1 mouse cellular context compared by ENCODE assay signal in genomic region chr5:123394303-123394956, GRCm38 (mm10).
TF ChIP-seq lines count a peak whose summit lies in the region.

Mlxip (plus strand) TSS chr5:123394798.

TF ChIP-seq in CH12.LX, 34 proteins besides CTCF, POLR2A, EP300 and RAD21 (continued from another document):
- TF ChIP-seq CHD1 (IDR thresholded peaks at IDR 0.05; ENCODE audit: low read depth, low read length) (no peak), SIN3A (IDR thresholded peaks at IDR 0.05; ENCODE audit: low read length) (peak; percentile 84), ZNF384 (IDR thresholded peaks at IDR 0.05; ENCODE audit: low read depth, low read length) (peak; percentile 97), JUN (IDR thresholded peaks at IDR 0.05; ENCODE audit: insufficient read depth, low read depth, low read length) (no peak), CHD2 (IDR thresholded peaks at IDR 0.05; ENCODE audit: low read length) (no peak; the same call in 1 of the 2 replicates), MEF2A (IDR thresholded peaks at IDR 0.05; ENCODE audit: borderline replicate concordance, low read depth, low read length) (peak; percentile 39; the same call in 1 of the 2 replicates), PAX5 (IDR thresholded peaks at IDR 0.05; ENCODE audit: low read length) (no peak), HCFC1 (IDR thresholded peaks at IDR 0.05; ENCODE audit: low read depth, low read length) (peak; percentile 47; the same call in 1 of the 2 replicates), NELFE (IDR thresholded peaks at IDR 0.05; ENCODE audit: low read depth, low read length) (peak; percentile 76), BHLHE40 (IDR thresholded peaks at IDR 0.05; ENCODE audit: low read depth, low read length) (peak; percentile 43), MAFK (IDR thresholded peaks at IDR 0.05; ENCODE audit: insufficient replicate concordance, low read length) (no peak), NRF1 (IDR thresholded peaks at IDR 0.05; ENCODE audit: low read depth, low read length) (no peak; the same call in 1 of the 2 replicates), MXI1 (IDR thresholded peaks at IDR 0.05; ENCODE audit: low read depth, low read length) (peak; percentile 98), SMC3 (IDR thresholded peaks at IDR 0.05; ENCODE audit: low read depth, low read length) (no peak), GABPA (IDR thresholded peaks at IDR 0.05; ENCODE audit: insufficient replicate concordance, low read depth, low read length) (no peak), TBP (conservative IDR thresholded peaks at IDR 0.05; ENCODE audit: low read depth, low read length) (peak; percentile 75; the same call in 1 of the 2 replicates), ZMIZ1 (IDR thresholded peaks at IDR 0.05; ENCODE audit: low read depth, low read length) (peak; percentile 74), POLR2AphosphoS2 (IDR thresholded peaks at IDR 0.05; ENCODE audit: low read depth, low read length) (no peak), MAZ (IDR thresholded peaks at IDR 0.05; ENCODE audit: low read depth, low read length) (0 out of 2 replicates have a peak, but pooled peaks have one; percentile 55), USF2 (conservative IDR thresholded peaks at IDR 0.05; ENCODE audit: low read depth, low read length) (peak; percentile 39; the same call in 1 of the 2 replicates)
